Mouse (Mus musculus) adrenal gland, postnatal 36 days (tissue): ENCODE measurements around the gene Fam53a. TPM values are rescaled to one million over a fixed set of nuclear protein-coding genes. Genes with fewer than 3 reads are reported as not detected.

ENCODE experiments used
- total RNA-seq, 2 experiments: library from RNA; stranded (reverse); gene quantifications; 2 replicates each; pipeline ENCODE4 v1.2.3; 2021

The Fam53a gene
- total RNA-seq, 2 experiments from 2014 or later: 27.5 to 28.3 TPM

Other genes starting within 250 kb of the Fam53a start
- not detected for gene Nkx1-1, start 195.7 kb downstream of the Fam53a start, total RNA-seq
- under 1 TPM; 0.30 to 0.36 TPM for gene Gm9903, start 290 bp upstream of the Fam53a start, total RNA-seq
- gene Slbp, start 22.9 kb upstream of the Fam53a start, total RNA-seq: 10 to 100 TPM; 44.8 to 47.8 TPM
- 1 to 10 TPM; 7.6 to 8.4 TPM for gene Tacc3, start 28.5 kb upstream of the Fam53a start, total RNA-seq
- 10 to 100 TPM; 25.9 to 28.5 TPM for gene Tmem129, start 28.8 kb upstream of the Fam53a start, total RNA-seq
- gene Fgfr3, start 92.0 kb upstream of the Fam53a start, total RNA-seq: 1 to 10 TPM; 2.4 to 3.8 TPM
- 100 to 1,000 TPM; 132 to 134 TPM for gene Letm1, start 153.2 kb upstream of the Fam53a start, total RNA-seq
- gene Nsd2, start 191.1 kb upstream of the Fam53a start, total RNA-seq: 10 to 100 TPM; 40.9 to 55.2 TPM